ENCODE assay signal across 19 mouse cellular contexts in genomic region chr3:144661439-144661838, GRCm38 (mm10). TPM values are rescaled to one million over a fixed set of nuclear protein-coding genes. Genes with fewer than 3 reads are reported as not detected.
DNase-seq lines count a peak whose midpoint lies in the region; ATAC-seq and TF ChIP-seq lines count a peak whose summit lies in the region.
"Had no signal": no experiment of that assay in that cellular context is flagged by ENCODE, and none has a peak within 500 bp of the region (broad histone marks: within the 10 kb centered on the region; RNA-seq: fewer than 3 reads in every experiment).

No protein-coding gene starts in this region.

- no peak overlapping the region for H3K27ac ChIP-seq in stomach, embryonic 15.5 days
- H3K27ac ChIP-seq in stomach, postnatal 0 days (replicated peaks) = no peak overlapping the region
- H3K27ac ChIP-seq in liver, embryonic 12.5 days = peak overlapping the region; percentile 46
- peak overlapping the region; percentile 1; the same call in 1 of the 2 replicates for H3K27ac ChIP-seq in liver, embryonic 16.5 days (ENCODE audit: low read length)
- H3K27ac ChIP-seq: embryonic facial prominence, embryonic 13.5 days; forebrain, embryonic 10.5 days; forebrain, embryonic 15.5 days; heart, embryonic 15.5 days; hindbrain, embryonic 13.5 days; hindbrain, postnatal 0 days had no signal

- H3K4me1 ChIP-seq in stomach, embryonic 15.5 days = peaks cover 4% of the 10 kb centered on the region; the same call in 1 of the 2 replicates
- H3K4me1 ChIP-seq in stomach, postnatal 0 days (replicated peaks; ENCODE audit: control insufficient read depth, insufficient read depth) = 0 out of 2 replicates have a peak, but pooled peaks cover 3% of the 10 kb centered on the region
- peaks cover 56% of the 10 kb centered on the region for H3K4me1 ChIP-seq in liver, embryonic 12.5 days
- H3K4me1 ChIP-seq in liver, embryonic 16.5 days (ENCODE audit: control insufficient read depth, low read depth, low read length) = peaks cover 27% of the 10 kb centered on the region
- H3K4me1 ChIP-seq: forebrain, embryonic 15.5 days had no signal

- no peak for TF ChIP-seq EP300 in stomach, postnatal 0 days (optimal IDR thresholded peaks at IDR 0.05)

- H3K36me3 ChIP-seq in stomach, embryonic 15.5 days = no peaks in the 10 kb centered on the region
- H3K36me3 ChIP-seq in stomach, postnatal 0 days (ENCODE audit: control insufficient read depth, insufficient read depth, low read length) = no peaks in the 10 kb centered on the region
- H3K36me3 ChIP-seq in liver, embryonic 12.5 days = no peaks in the 10 kb centered on the region
- no peaks in the 10 kb centered on the region for H3K36me3 ChIP-seq in liver, embryonic 16.5 days (ENCODE audit: control insufficient read depth, insufficient read depth)
- H3K36me3 ChIP-seq: embryonic facial prominence, embryonic 13.5 days; forebrain, embryonic 10.5 days; forebrain, embryonic 15.5 days; heart, embryonic 15.5 days; hindbrain, embryonic 13.5 days had no signal

- H3K9ac ChIP-seq in stomach, embryonic 15.5 days = no peak overlapping the region
- no peak overlapping the region for H3K9ac ChIP-seq in stomach, postnatal 0 days (ENCODE audit: low read length)
- no peak overlapping the region for H3K9ac ChIP-seq in liver, embryonic 12.5 days
- no peak overlapping the region for H3K9ac ChIP-seq in liver, embryonic 16.5 days (ENCODE audit: low read depth, low read length)
- H3K9ac ChIP-seq: embryonic facial prominence, embryonic 13.5 days; forebrain, embryonic 15.5 days; heart, embryonic 15.5 days; hindbrain, embryonic 13.5 days had no signal

- no peak overlapping the region for H3K4me2 ChIP-seq in stomach, embryonic 15.5 days
- no peak overlapping the region for H3K4me2 ChIP-seq in stomach, postnatal 0 days (replicated peaks; ENCODE audit: low read depth)
- H3K4me2 ChIP-seq in liver, embryonic 12.5 days = no peak overlapping the region
- no peak overlapping the region for H3K4me2 ChIP-seq in liver, embryonic 16.5 days (ENCODE audit: low read depth, low read length)
- H3K4me2 ChIP-seq: embryonic facial prominence, embryonic 13.5 days; forebrain, embryonic 15.5 days; heart, embryonic 15.5 days; hindbrain, embryonic 13.5 days had no signal

- ATAC-seq in stomach, embryonic 15.5 days (ENCODE audit: insufficient read depth, low FRiP score, low read depth) = peak; percentile 50; the same call in 1 of the 2 replicates
- no peak for ATAC-seq in stomach, postnatal 0 days (ENCODE audit: low FRiP score, low TSS enrichment)
- peak; percentile 75; the same call in 1 of the 2 replicates for ATAC-seq in liver, embryonic 12.5 days
- ATAC-seq in liver, embryonic 16.5 days (ENCODE audit: low read depth) = peak; percentile 69
- ATAC-seq: forebrain, embryonic 15.5 days; hindbrain, postnatal 0 days had no signal

- no peak for DNase-seq in stomach, postnatal 0 days (ENCODE audit: low spot score)
- DNase-seq in embryo, embryonic 10 days (ENCODE audit: low spot score) = no peak
- no peak for DNase-seq in gastrocnemius, postnatal 10 days
- DNase-seq in gastrocnemius, adult 8-10 months (ENCODE audit: low spot score in 2 of 2) = no peak
- DNase-seq: adrenal gland, postnatal 10 days; cerebellum, adult 11-12 months; cerebellum, adult 9-10 months; cerebellum, postnatal 25 days; gastrocnemius, postnatal 14 days; heart, postnatal 14 days had no signal

- TF ChIP-seq CTCF in stomach, postnatal 0 days (IDR thresholded peaks at IDR 0.05; ENCODE audit: low read depth) = no peak

- no peaks in the 10 kb centered on the region for H3K9me3 ChIP-seq in stomach, embryonic 15.5 days
- H3K9me3 ChIP-seq in stomach, postnatal 0 days (ENCODE audit: control insufficient read depth, low read length) = peaks cover 3% of the 10 kb centered on the region; the same call in 1 of the 2 replicates
- H3K9me3 ChIP-seq in liver, embryonic 12.5 days (replicated peaks) = no peaks in the 10 kb centered on the region
- no peaks in the 10 kb centered on the region for H3K9me3 ChIP-seq in liver, embryonic 16.5 days (replicated peaks; ENCODE audit: control insufficient read depth, low read length)
- H3K9me3 ChIP-seq: embryonic facial prominence, embryonic 13.5 days; forebrain, embryonic 10.5 days; forebrain, embryonic 15.5 days; heart, embryonic 15.5 days; hindbrain, embryonic 13.5 days had no signal

- no peaks in the 10 kb centered on the region for H3K27me3 ChIP-seq in stomach, embryonic 15.5 days (replicated peaks)
- no peaks in the 10 kb centered on the region for H3K27me3 ChIP-seq in stomach, postnatal 0 days (ENCODE audit: control insufficient read depth, insufficient read depth, low read length)
- no peaks in the 10 kb centered on the region for H3K27me3 ChIP-seq in liver, embryonic 12.5 days (replicated peaks)
- H3K27me3 ChIP-seq in liver, embryonic 16.5 days (ENCODE audit: control insufficient read depth, insufficient read depth, low read depth, low read length) = no peaks in the 10 kb centered on the region
- H3K27me3 ChIP-seq: embryonic facial prominence, embryonic 13.5 days; forebrain, embryonic 15.5 days; heart, embryonic 15.5 days; hindbrain, embryonic 13.5 days had no signal

- WGBS in stomach, embryonic 15.5 days = 81% methylated on average over 3 of the region's 3 CpGs
- WGBS in stomach, postnatal 0 days = 72% methylated on average over 3 of the region's 3 CpGs
- WGBS in liver, embryonic 12.5 days (ENCODE audit: insufficient replicate concordance) = 70% methylated on average over 3 of the region's 3 CpGs
- WGBS in liver, embryonic 16.5 days (ENCODE audit: insufficient replicate concordance) = 57% methylated on average over 3 of the region's 3 CpGs

- H3K4me3 ChIP-seq in stomach, embryonic 15.5 days (replicated peaks) = no peak overlapping the region
- H3K4me3 ChIP-seq in stomach, postnatal 0 days (ENCODE audit: low read depth, low read length) = no peak overlapping the region
- no peak overlapping the region for H3K4me3 ChIP-seq in liver, embryonic 12.5 days
- no peak overlapping the region for H3K4me3 ChIP-seq in liver, embryonic 16.5 days (ENCODE audit: low read depth, low read length)
- H3K4me3 ChIP-seq: embryonic facial prominence, embryonic 13.5 days; forebrain, embryonic 10.5 days; forebrain, embryonic 15.5 days; heart, embryonic 15.5 days; hindbrain, embryonic 13.5 days had no signal

RNA-seq across cellular contexts. Expression of gene Sh3glb1, which starts 58.7 kb away (rescaled TPM):
- polyA plus RNA-seq in stomach, embryonic 15.5 days (2015; fragmentation: Nextera tagmentation; extraction: Ambion mirVana) = 98.1 and 103 TPM in 2 replicates
- polyA plus RNA-seq in stomach, postnatal 0 days (2015; fragmentation: Nextera tagmentation; extraction: Ambion mirVana) = 125 and 130 TPM in 2 replicates
- polyA plus RNA-seq in liver, embryonic 12.5 days (2016; fragmentation: Nextera tagmentation; extraction: Ambion mirVana) = 88.6 and 88.7 TPM in 2 replicates
- 78.8 and 83.3 TPM in 2 replicates for polyA plus RNA-seq in liver, embryonic 16.5 days (2015; fragmentation: Nextera tagmentation; extraction: Ambion mirVana)
- total RNA-seq in gastrocnemius, postnatal 10 days (2021) = 100 to 1,000 TPM; 310 to 331 TPM
- total RNA-seq in gastrocnemius, adult 8-10 months (2022) = 100 to 1,000 TPM; 304 to 397 (median 329) TPM

Comparison
In these comparisons a context has a peak if more than half of its experiments do, and no peak if none do; other contexts are left out.
1. H3K27ac ChIP-seq: peak in liver, embryonic 12.5 days (single experiment) and liver, embryonic 16.5 days (single experiment); none in stomach, embryonic 15.5 days (single experiment) and stomach, postnatal 0 days (single experiment).